Mouse (Mus musculus): ENCODE measurements around the gene Gm136.

The Gm136 gene

DNA sequence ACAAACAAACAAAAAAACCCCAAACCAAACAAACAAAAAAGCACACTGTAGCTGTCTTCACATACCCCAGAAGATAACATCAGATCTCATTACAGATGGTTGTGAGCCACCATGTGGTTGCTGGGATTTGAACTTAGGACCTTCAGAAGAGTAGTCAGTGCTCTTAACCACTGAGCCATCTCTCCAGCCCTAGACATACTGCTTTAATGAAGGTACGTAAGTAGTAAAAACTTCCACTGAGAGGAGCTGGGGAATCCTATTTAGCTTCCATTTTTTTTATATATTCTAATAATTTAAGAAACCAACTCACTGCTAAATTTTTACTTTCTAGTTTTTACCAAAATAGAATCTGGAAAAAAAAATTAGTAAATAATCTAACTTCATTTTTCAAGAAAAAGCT, 41.0 kb downstream of the Gm136 start:
- DNase-seq (ENCODE audit: low read depth, low spot score) = no peak

DNA sequence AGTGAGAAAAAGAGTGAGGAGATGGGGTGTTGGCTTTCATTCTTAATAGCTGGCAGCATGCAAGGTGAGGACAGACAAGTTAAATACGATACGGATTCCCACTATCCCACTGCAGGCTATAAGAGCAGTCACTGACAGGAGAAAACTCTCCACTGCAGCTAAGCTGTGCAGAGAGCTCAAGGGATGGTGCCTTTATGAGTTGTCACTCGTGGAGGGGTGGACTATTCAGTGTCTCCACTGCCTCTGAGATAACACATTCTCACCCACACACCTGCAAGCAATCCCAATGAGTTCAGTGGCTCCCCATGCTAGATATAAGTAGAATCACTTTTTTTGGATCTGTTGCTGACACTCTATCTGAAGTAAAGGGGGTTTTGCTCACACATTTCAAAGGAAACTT, 47.9 kb downstream of the Gm136 start:
- no peak for DNase-seq (ENCODE audit: low read depth, low spot score)

GRCm38 (mm10) chr4:34707248-34707647, 48.8 kb downstream of the Gm136 start:
- DNase-seq (ENCODE audit: low read depth, low spot score) = no peak

GRCm38 (mm10) chr4:34703029-34703428, 53.0 kb downstream of the Gm136 start:
- DNase-seq (ENCODE audit: low read depth, low spot score) = no peak

- DNase-seq (ENCODE audit: low read depth, low spot score) = peak; percentile 61
These were observed 53.8 kb downstream of the Gm136 start for GRCm38 (mm10) chr4:34702231-34702630.

DNA sequence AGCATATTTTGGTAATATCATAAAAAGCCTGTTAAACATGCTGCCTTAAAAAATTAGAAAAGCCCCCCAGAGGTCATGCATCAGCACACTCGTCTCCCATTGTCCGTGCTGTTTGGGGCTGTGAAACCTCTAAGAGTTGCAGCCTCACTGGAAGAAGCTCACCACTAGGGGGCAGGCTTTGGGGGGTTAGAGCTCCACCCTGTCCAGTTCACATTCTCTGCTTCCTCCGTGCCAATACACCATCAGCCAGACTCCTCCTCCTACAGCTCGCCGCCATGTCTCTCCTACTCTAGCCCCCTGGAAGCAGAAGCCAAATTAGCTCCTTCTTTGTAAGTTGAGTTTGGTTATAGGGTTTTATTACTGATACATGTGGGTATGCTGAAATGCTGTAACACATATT, 54.5 kb downstream of the Gm136 start:
- peak; percentile 92 for DNase-seq (ENCODE audit: low read depth, low spot score)

All from ES-CJ7 (cell line).